Mouse (Mus musculus): ENCODE results near the gene Samsn1.
"Not testable (repeated sequence)": the region's sequence is repeated elsewhere in the genome, so short reads cannot be mapped to it uniquely, and the experiment has no call there.

The Samsn1 gene

GRCm38 (mm10) chr16:75877170-75877569 lies 144.9 kb downstream of the Samsn1 start:
- in situ Hi-C loops (cut with MboI, MseI): no loop called here

GRCm38 (mm10) chr16:75875896-75876295 lies 146.2 kb downstream of the Samsn1 start:
- in situ Hi-C loops (cut with MboI, MseI): no loop called here

- in situ Hi-C loops (cut with MboI, MseI): no loop called here
Observed at GRCm38 (mm10) chr16:75874508-75874907, 147.6 kb downstream of the Samsn1 start.

GRCm38 (mm10) chr16:75872241-75872640 lies 149.8 kb downstream of the Samsn1 start:
- in situ Hi-C loops (cut with MboI, MseI): no loop called here

GRCm38 (mm10) chr16:75867400-75867799 lies 154.7 kb downstream of the Samsn1 start:
- in situ Hi-C loops (cut with MboI, MseI): no loop called here

GRCm38 (mm10) chr16:75865505-75865904 lies 156.6 kb downstream of the Samsn1 start:
- in situ Hi-C loops (cut with MboI, MseI): no loop called here

- in situ Hi-C loops (cut with MboI, MseI): no loop called here
Observed at GRCm38 (mm10) chr16:75864673-75865072, 157.4 kb downstream of the Samsn1 start.

GRCm38 (mm10) chr16:75856343-75856742 lies 165.7 kb downstream of the Samsn1 start:
- in situ Hi-C loops (cut with MboI, MseI): no loop called here

GRCm38 (mm10) chr16:75855402-75855801 lies 166.7 kb downstream of the Samsn1 start:
- in situ Hi-C loops (cut with MboI, MseI): no loop called here

- in situ Hi-C loops (cut with MboI, MseI): no loop called here
Observed at GRCm38 (mm10) chr16:75853556-75854271, 168.4 kb downstream of the Samsn1 start.

GRCm38 (mm10) chr16:75852485-75852884 lies 169.6 kb downstream of the Samsn1 start:
- in situ Hi-C loops (cut with MboI, MseI): no loop called here

GRCm38 (mm10) chr16:75849039-75849438 lies 173.0 kb downstream of the Samsn1 start:
- in situ Hi-C loops (cut with MboI, MseI): no loop called here

GRCm38 (mm10) chr16:75843653-75844062 lies 178.4 kb downstream of the Samsn1 start:
- in situ Hi-C loops (cut with MboI, MseI): no loop called here

GRCm38 (mm10) chr16:75843031-75843430 lies 179.1 kb downstream of the Samsn1 start:
- in situ Hi-C loops (cut with MboI, MseI): no loop called here

GRCm38 (mm10) chr16:75842569-75842968 lies 179.5 kb downstream of the Samsn1 start:
- in situ Hi-C loops (cut with MboI, MseI): no loop called here

- in situ Hi-C loops (cut with MboI, MseI): no loop called here
Observed at GRCm38 (mm10) chr16:75837728-75838451, 184.2 kb downstream of the Samsn1 start.

GRCm38 (mm10) chr16:75831390-75831789 lies 190.7 kb downstream of the Samsn1 start:
- in situ Hi-C loops (cut with MboI, MseI): no loop called here

GRCm38 (mm10) chr16:75826949-75827348 lies 195.1 kb downstream of the Samsn1 start:
- in situ Hi-C loops (cut with MboI, MseI): not testable (repeated sequence)

GRCm38 (mm10) chr16:75826498-75826897 lies 195.6 kb downstream of the Samsn1 start:
- in situ Hi-C loops (cut with MboI, MseI): no loop called here

- in situ Hi-C loops (cut with MboI, MseI): no loop called here
Observed at GRCm38 (mm10) chr16:75823226-75823625, 198.9 kb downstream of the Samsn1 start.

GRCm38 (mm10) chr16:75820963-75821362 lies 201.1 kb downstream of the Samsn1 start:
- in situ Hi-C loops (cut with MboI, MseI): no loop called here
